Mouse (Mus musculus) embryonic facial prominence, embryonic 15.5 days (tissue): Measurements from ENCODE around the gene Ccnt2. TPM values are rescaled to one million over a fixed set of nuclear protein-coding genes. Genes with fewer than 3 reads are reported as not detected.

Experiments used
- ATAC-seq: fragments of 200-750 bp; cut with Nextera tagmentation; 2 replicates; pipeline ENCODE4 v1.8.0; 2017; ENCODE audit warnings: low read depth, moderate TSS enrichment; ENCODE audit not compliant: insufficient number of reproducible peaks, low FRiP score, low TSS enrichment
- H3K27ac ChIP-seq: fragments of 300-500 bp; sonication (generic); replicated peaks from 2 replicates; pipeline ENCODE4 v1.5.1; 2015; ENCODE audit warnings: mild to moderate bottlenecking, inconsistent platforms
- H3K27me3 ChIP-seq: fragments of 300-500 bp; sonication (generic); 2 replicates; pipeline ENCODE4 v1.6.1; 2015; ENCODE audit warnings: inconsistent platforms
- H3K36me3 ChIP-seq: fragments of 300-500 bp; sonication (generic); 2 replicates; pipeline ENCODE4 v1.6.1; 2015; ENCODE audit warnings: mild to moderate bottlenecking, inconsistent platforms
- H3K4me1 ChIP-seq: fragments of 300-500 bp; sonication (generic); 2 replicates; pipeline ENCODE4 v1.6.1; 2015; ENCODE audit warnings: inconsistent platforms
- H3K4me2 ChIP-seq: fragments of 300-500 bp; sonication (generic); replicated peaks from 2 replicates; pipeline ENCODE4 v1.6.1; 2015; ENCODE audit warnings: mild to moderate bottlenecking, inconsistent platforms
- H3K4me3 ChIP-seq: fragments of 300-500 bp; sonication (generic); replicated peaks from 2 replicates; pipeline ENCODE4 v1.5.1; 2015; ENCODE audit warnings: mild to moderate bottlenecking, inconsistent platforms
- H3K9ac ChIP-seq: fragments of 300-500 bp; sonication (generic); 2 replicates; pipeline ENCODE4 v1.6.1; 2015; ENCODE audit warnings: inconsistent platforms
- H3K9me3 ChIP-seq: fragments of 300-500 bp; sonication (generic); replicated peaks from 2 replicates; pipeline ENCODE4 v1.6.1; 2016; ENCODE audit warnings: inconsistent platforms
- WGBS: fragments of 180-500 bp; shearing (Covaris S2); methylation state at CpG from one replicate; pipeline ENCODE4 v1.1.7; 2015; 5-methylcytosine and 5-hydroxymethylcytosine counted together
- polyA plus RNA-seq: library from polyadenylated mRNA; unstranded; fragments of >200 nt; fragmentation: Nextera tagmentation; extraction: Ambion mirVana; gene quantifications from 2 replicates; pipeline ENCODE4 v1.2.1, GENCODE M21; 2015

The Ccnt2 gene
- polyA plus RNA-seq, 1 experiment from 2014 or later: 84.1 TPM

DNA sequence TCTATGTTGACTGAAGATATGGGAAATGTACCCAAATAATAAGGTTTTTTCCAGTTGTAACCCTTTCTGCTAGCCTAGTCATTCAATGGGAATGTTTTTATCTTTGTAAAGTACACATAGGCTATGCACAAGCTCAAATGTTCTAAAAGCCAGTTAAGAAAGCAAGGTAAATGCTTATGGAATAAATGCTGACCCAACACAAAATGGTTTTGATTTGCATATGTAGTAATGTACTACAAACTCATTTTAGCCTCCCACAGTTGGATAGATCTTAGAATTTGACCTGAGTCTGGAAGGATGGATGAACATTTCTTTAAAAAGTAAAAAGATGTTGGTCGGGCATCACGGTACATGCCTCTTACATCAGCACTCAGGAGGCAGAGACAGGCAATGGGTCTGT lies 7.2 kb upstream of the Ccnt2 start:
- H3K4me1 ChIP-seq: no peaks in the 10 kb centered on the region
- 81% methylated on average over 2 of the region's 2 CpGs for WGBS
- no peak overlapping the region for H3K4me2 ChIP-seq
- no peak overlapping the region for H3K27ac ChIP-seq
- no peak for ATAC-seq
- no peaks in the 10 kb centered on the region for H3K9me3 ChIP-seq
- no peak overlapping the region for H3K9ac ChIP-seq
- H3K27me3 ChIP-seq: no peaks in the 10 kb centered on the region
- H3K4me3 ChIP-seq: no peak overlapping the region
- H3K36me3 ChIP-seq: no peaks in the 10 kb centered on the region

DNA sequence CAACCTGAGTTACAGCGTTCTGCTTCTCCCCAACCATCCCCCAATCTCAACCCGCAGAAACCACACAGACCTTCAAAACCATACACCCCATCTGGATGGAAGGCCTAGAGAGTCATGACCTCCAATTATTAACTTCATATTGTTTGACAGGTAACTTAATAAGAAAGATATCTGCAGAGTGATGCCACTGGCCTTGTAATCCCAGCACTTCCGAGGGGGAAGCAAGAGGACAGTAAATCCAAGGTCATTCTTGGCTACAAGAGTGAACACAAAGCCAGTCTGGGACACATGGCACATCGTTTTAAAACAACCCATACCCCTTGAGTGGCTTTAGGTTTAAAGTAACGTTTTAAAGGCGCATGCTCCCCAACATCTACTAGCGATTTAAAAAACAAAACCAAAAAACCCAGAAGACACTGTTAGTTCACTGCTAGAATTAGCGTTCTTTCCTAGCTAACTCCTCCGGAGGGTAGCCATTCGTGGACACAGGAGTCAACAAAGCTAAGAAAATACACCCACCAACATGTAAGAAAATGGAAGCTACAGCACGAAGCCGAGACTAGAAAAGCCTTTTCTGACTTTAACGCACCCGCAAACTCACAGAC lies 664 bp upstream of the Ccnt2 start:
- ATAC-seq: no peak
- Histone ChIP-seq H3K9me3 (no peaks in the 10 kb centered on the region), H3K4me3 (peak overlapping the region; percentile 91), H3K4me2 (peak overlapping the region; percentile 71), H3K27ac (peak overlapping the region; percentile 96), H3K27me3 (no peaks in the 10 kb centered on the region), H3K4me1 (peaks cover 16% of the 10 kb centered on the region), H3K9ac (peak overlapping the region; percentile 51), H3K36me3 (no peaks in the 10 kb centered on the region)
- 1% methylated on average over 14 of the region's 14 CpGs for WGBS

DNA sequence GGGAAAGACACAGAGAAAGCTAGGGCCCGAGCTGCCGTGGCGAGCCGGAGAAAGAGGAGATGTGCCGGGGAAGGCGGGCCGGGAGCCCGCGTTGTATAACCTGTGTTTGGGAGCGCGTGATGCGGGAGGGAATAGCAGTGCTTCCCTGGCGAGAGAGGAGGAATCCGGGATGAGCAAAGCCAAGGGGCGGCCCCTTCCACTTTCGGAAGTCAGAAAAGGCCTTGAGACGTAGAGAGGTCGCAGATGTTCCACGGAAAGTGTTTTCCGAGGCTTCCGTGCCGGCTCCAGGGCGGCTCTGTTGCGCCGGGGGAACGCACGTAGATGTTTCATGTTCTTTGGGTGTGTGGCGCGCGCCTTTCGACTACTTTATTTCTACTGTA lies 527 bp downstream of the Ccnt2 start:
- under 1% methylated on average over 31 of the region's 31 CpGs for WGBS
- Histone ChIP-seq H3K36me3 (no peaks in the 10 kb centered on the region), H3K27ac (peak overlapping the region; percentile 96), H3K4me3 (peak overlapping the region; percentile 91), H3K4me1 (peaks cover 21% of the 10 kb centered on the region), H3K9ac (peak overlapping the region; percentile 87), H3K9me3 (no peaks in the 10 kb centered on the region), H3K27me3 (no peaks in the 10 kb centered on the region), H3K4me2 (peak overlapping the region; percentile 59)
- peak; percentile 15 for ATAC-seq

DNA sequence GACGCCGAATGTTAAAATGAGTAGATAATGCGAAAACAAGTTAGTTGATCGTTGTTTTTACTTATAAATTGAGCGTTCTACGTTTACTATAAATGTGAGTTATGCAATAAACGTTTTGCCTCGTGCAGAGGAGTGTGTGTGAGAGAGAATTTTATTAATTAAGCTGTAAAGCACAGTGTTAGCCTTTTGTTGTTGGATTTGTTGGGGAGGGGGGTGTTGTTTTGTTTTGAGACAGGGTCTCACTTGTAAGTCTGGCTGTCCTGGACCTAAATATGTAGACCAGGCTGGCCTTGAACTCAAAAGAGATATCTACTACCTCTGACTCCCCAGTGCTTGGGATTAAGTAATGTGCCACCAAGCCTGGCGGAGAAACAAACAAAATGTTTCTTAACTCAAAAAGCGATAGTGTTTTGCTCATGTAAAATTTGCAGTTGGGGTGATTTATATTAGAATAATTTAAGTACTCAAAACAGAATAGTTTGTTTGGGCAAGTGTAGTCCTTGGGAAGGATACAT lies 1.3 kb downstream of the Ccnt2 start:
- Histone ChIP-seq H3K4me1 (peaks cover 26% of the 10 kb centered on the region), H3K27ac (no peak overlapping the region), H3K9me3 (no peaks in the 10 kb centered on the region), H3K4me2 (peak overlapping the region; percentile 59), H3K9ac (peak overlapping the region; percentile 87; the same call in 1 of the 2 replicates), H3K27me3 (no peaks in the 10 kb centered on the region), H3K36me3 (no peaks in the 10 kb centered on the region), H3K4me3 (peak overlapping the region; percentile 91)
- no peak for ATAC-seq
- 6% methylated on average over 10 of the region's 10 CpGs for WGBS

DNA sequence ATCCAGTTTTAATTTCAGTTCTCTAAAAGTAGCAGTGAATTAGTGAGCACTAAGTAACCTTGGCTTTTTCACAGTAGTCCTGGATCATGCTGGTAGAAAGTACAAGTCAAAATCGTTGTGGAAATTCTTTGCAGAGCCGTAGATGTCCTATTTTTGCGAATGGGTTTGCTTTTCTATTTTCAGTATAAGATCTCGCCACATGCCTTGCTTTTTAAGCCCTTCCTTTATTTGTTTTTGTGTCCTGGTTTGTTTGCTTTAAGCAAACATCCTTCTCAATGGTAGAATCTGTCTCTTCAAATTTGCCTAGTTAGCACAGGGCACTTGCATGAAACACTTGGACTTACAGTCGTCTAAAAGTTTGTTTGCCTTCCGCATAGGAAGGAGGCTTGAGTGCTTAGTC lies 2.3 kb downstream of the Ccnt2 start:
- ATAC-seq: no peak
- 53% methylated on average over 6 of the region's 6 CpGs for WGBS
- no peak overlapping the region for H3K27ac ChIP-seq
- H3K36me3 ChIP-seq: no peaks in the 10 kb centered on the region
- H3K4me2 ChIP-seq: peak overlapping the region; percentile 59
- no peaks in the 10 kb centered on the region for H3K9me3 ChIP-seq
- no peaks in the 10 kb centered on the region for H3K27me3 ChIP-seq
- H3K4me3 ChIP-seq: 0 out of 2 replicates have a peak overlapping the region, but pooled peaks have one; percentile 0
- no peak overlapping the region for H3K9ac ChIP-seq
- H3K4me1 ChIP-seq: peaks cover 29% of the 10 kb centered on the region

DNA sequence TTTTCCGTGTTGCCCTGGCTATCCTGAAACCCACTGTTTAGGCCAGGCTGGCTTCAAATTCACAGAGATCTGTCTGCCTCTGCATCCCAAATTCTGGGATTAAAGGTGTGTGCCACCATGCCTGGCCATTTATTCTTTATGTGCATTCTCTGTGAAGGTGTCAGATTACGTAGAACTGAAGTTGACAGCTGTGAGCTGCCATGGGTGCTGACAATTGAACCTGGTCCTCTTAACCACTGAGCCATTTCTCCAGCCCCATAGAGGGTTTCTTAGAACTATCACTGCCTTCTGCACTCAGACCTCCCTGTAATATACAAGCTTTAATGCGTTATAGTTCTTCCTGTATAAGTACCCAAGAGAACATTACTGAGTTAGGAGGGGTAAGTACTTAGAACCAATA lies 4.6 kb downstream of the Ccnt2 start:
- Histone ChIP-seq H3K9me3 (no peaks in the 10 kb centered on the region), H3K4me3 (no peak overlapping the region), H3K9ac (no peak overlapping the region), H3K4me1 (peaks cover 43% of the 10 kb centered on the region), H3K27ac (no peak overlapping the region), H3K36me3 (no peaks in the 10 kb centered on the region), H3K27me3 (no peaks in the 10 kb centered on the region), H3K4me2 (no peak overlapping the region)
- ATAC-seq: no peak
- WGBS: 86% methylated on average over 3 of the region's 3 CpGs

GRCm38 (mm10) chr1:127780142-127780541 lies 6.2 kb downstream of the Ccnt2 start:
- H3K27ac ChIP-seq: no peak overlapping the region
- H3K4me3 ChIP-seq: no peak overlapping the region
- 46% methylated on average over 3 of the region's 3 CpGs for WGBS
- no peaks in the 10 kb centered on the region for H3K36me3 ChIP-seq
- no peak overlapping the region for H3K4me2 ChIP-seq
- no peaks in the 10 kb centered on the region for H3K9me3 ChIP-seq
- H3K4me1 ChIP-seq: peaks cover 47% of the 10 kb centered on the region
- no peak overlapping the region for H3K9ac ChIP-seq
- H3K27me3 ChIP-seq: no peaks in the 10 kb centered on the region
- no peak for ATAC-seq

DNA sequence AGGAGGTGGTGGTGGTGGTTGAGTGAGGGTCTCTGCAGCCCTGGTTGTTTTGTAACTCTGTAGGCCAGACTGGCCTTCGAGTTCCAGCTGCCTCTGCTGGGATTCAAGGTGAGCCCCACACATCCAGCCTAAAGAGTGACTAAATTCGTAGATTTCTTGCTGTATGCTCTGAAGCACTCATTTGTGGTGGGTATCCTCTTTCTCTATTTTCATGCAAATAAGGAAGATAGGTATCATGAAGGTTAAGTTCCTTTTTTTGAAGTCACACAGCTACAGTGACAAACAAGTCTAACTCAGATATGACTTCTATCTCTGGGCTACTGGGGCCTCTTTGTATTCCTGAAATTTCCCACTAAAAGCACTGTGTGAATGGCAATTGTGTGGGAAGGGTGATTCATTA lies 6.9 kb downstream of the Ccnt2 start:
- Histone ChIP-seq H3K4me1 (peaks cover 47% of the 10 kb centered on the region), H3K4me2 (no peak overlapping the region), H3K27ac (no peak overlapping the region), H3K9me3 (no peaks in the 10 kb centered on the region), H3K27me3 (no peaks in the 10 kb centered on the region), H3K4me3 (no peak overlapping the region), H3K9ac (no peak overlapping the region), H3K36me3 (no peaks in the 10 kb centered on the region)
- no peak for ATAC-seq
- WGBS: 74% methylated on average over 2 of the region's 2 CpGs

DNA sequence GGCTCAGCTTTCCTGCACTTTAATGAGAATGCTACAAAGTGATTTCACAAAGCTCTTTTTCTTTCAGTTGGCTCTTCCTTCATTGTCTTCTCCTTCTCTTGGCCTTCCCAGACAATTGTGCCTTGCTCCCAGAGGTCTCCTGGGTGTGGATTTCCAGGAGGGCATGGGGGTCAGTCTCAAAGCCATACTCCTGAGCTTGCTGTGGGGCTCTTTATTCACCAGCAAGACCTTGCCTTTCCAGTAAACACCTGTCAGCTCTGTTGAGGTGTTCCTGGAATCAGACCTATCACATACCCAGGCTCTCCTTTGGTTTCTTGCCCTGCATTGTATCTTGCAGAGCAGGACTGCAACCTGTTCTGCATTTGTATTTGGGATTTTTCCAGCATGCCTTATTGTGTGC lies 9.9 kb downstream of the Ccnt2 start:
- ATAC-seq: no peak
- Histone ChIP-seq H3K4me2 (no peak overlapping the region), H3K9me3 (no peaks in the 10 kb centered on the region), H3K36me3 (no peaks in the 10 kb centered on the region), H3K4me3 (no peak overlapping the region), H3K27me3 (no peaks in the 10 kb centered on the region), H3K27ac (no peak overlapping the region), H3K9ac (no peak overlapping the region), H3K4me1 (peaks cover 46% of the 10 kb centered on the region)

DNA sequence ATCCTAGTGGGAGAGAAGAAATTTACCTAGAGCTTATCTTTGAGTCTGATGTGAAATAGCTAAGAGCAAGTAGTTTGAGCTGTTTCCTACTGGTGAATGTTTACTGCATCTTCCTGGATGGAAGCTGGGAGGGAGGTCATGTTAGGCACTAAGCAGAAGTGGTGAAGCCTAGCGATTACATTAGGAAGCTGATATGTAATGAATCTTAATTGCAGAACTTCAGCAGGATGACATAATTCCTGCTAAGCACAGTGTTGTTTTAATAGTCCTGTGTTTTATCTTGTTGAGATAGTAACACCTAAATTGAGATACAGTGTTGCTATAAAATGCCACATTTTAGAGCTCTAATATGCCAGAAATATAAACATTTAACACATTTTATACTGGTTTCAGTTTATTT lies 11.9 kb downstream of the Ccnt2 start:
- 67% methylated on average over 1 of the region's 1 CpGs for WGBS
- no peak for ATAC-seq

GRCm38 (mm10) chr1:127788943-127789342 lies 15.0 kb downstream of the Ccnt2 start:
- no peak overlapping the region for H3K4me2 ChIP-seq
- no peak overlapping the region for H3K27ac ChIP-seq
- no peak for ATAC-seq
- no peak overlapping the region for H3K9ac ChIP-seq
- no peak overlapping the region for H3K4me3 ChIP-seq
- H3K9me3 ChIP-seq: no peaks in the 10 kb centered on the region
- peaks cover 6% of the 10 kb centered on the region; the same call in 1 of the 2 replicates for H3K36me3 ChIP-seq
- 49% methylated on average over 6 of the region's 6 CpGs for WGBS
- no peaks in the 10 kb centered on the region for H3K27me3 ChIP-seq
- peaks cover 14% of the 10 kb centered on the region; the same call in 1 of the 2 replicates for H3K4me1 ChIP-seq

More for the DNA sequence above, 11.9 kb downstream of the Ccnt2 start:
- no peaks in the 10 kb centered on the region for H3K36me3 ChIP-seq
- peaks cover 38% of the 10 kb centered on the region for H3K4me1 ChIP-seq
- no peak overlapping the region for H3K27ac ChIP-seq
- no peak overlapping the region for H3K4me3 ChIP-seq
- no peaks in the 10 kb centered on the region for H3K9me3 ChIP-seq
- no peak overlapping the region for H3K9ac ChIP-seq
- no peak overlapping the region for H3K4me2 ChIP-seq
- no peaks in the 10 kb centered on the region for H3K27me3 ChIP-seq

GRCm38 (mm10) chr1:127793459-127793858 lies 19.5 kb downstream of the Ccnt2 start:
- ATAC-seq: no peak
- 81% methylated on average over 1 of the region's 1 CpGs for WGBS
- Histone ChIP-seq H3K36me3 (peaks cover 9% of the 10 kb centered on the region; the same call in 1 of the 2 replicates), H3K27me3 (no peaks in the 10 kb centered on the region), H3K27ac (no peak overlapping the region), H3K9ac (no peak overlapping the region), H3K9me3 (no peaks in the 10 kb centered on the region), H3K4me3 (no peak overlapping the region), H3K4me1 (0 out of 2 replicates have a peak, but pooled peaks cover 10% of the 10 kb centered on the region), H3K4me2 (no peak overlapping the region)
